Mouse (Mus musculus): Measurements from ENCODE around the gene Krt36.

GRCm38 (mm10) chr11:100136559-100136958 is 31.1 kb upstream of the Krt36 start:
- TF ChIP-seq CHD2 (IDR thresholded peaks at IDR 0.05; ENCODE audit: low read depth, low read length) (no peak), ZC3H11A (IDR thresholded peaks at IDR 0.05; ENCODE audit: borderline replicate concordance, low read depth, low read length) (no peak), ZNF384 (IDR thresholded peaks at IDR 0.05; ENCODE audit: low read depth, low read length) (no peak), HCFC1 (IDR thresholded peaks at IDR 0.05; ENCODE audit: borderline replicate concordance, insufficient read depth, low read length) (no peak), MAFK (IDR thresholded peaks at IDR 0.05; ENCODE audit: insufficient read depth, low read depth, low read length) (no peak)
